Mouse (Mus musculus) left cerebral cortex, postnatal 36 days (tissue): ENCODE results near the gene Slc35b2. TPM values are rescaled to one million over a fixed set of nuclear protein-coding genes. Genes with fewer than 3 reads are reported as not detected.

Source experiments
- DNase-seq, 2 experiments: peaks; one replicate each; pipeline ENCODE4 v3.0.0; 2021 to 2022; ENCODE audit warnings: low spot score in 2 of 2, mixed read lengths in 1 of 2
- intact Hi-C: fragments of 180-260 bp; cut with DNase I; formaldehyde crosslinking; loops from one replicate; pipeline ENCODE4 v1.15.1; 2025
- total RNA-seq, 2 experiments: library from RNA; stranded (reverse); gene quantifications; 2 replicates each; pipeline ENCODE4 v1.2.3; 2021

Gene Slc35b2
- total RNA-seq, 2 experiments from 2014 or later: 24.7 to 33.0 TPM

DNA sequence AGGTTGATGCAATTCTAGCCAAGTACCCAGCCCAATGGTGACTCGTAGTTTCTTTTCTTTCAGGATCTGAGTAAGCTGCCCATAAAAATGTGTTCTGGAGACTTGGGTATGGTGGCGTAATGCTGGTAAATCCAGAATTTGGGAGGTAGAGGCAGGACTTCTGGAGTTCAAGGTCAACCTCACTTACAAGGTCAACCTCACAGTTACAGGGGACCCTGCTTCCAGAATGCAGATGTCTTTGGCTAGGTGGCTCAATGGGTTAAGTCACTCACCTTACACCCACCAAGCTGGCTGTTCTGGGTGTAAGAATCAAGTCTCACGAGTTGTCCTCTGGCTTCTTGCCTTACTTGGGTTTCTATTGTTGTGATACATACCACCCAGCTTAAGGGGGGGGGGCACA, 53.0 kb downstream of the Slc35b2 start:
- DNase-seq: no peak
- intact Hi-C loops: no loop called here

Other genes starting within 250 kb of the Slc35b2 start
- gene Cdc5l, start 130.1 kb upstream of the Slc35b2 start, total RNA-seq: 10 to 100 TPM; 55.2 to 56.0 TPM
- 1 to 10 TPM; 7.2 to 8.3 TPM for gene Spats1, start 88.5 kb upstream of the Slc35b2 start, total RNA-seq
- 10 to 100 TPM; 23.1 to 26.4 TPM for gene Aars2, start 57.0 kb upstream of the Slc35b2 start, total RNA-seq
- gene Tcte1, start 40.4 kb upstream of the Slc35b2 start, total RNA-seq: 1 to 10 TPM; 1.3 to 1.9 TPM
- gene Tmem151b, start 14.2 kb upstream of the Slc35b2 start, total RNA-seq: 100 to 1,000 TPM; 120 to 121 TPM
- gene Nfkbie, start 8.2 kb upstream of the Slc35b2 start, total RNA-seq: 1 to 10 TPM; 1.7 to 2.7 TPM
- gene Hsp90ab1, start 9.4 kb downstream of the Slc35b2 start, total RNA-seq: 1,000 to 10,000 TPM; 1,413 to 1,526 TPM
- gene Slc29a1, start 35.7 kb downstream of the Slc35b2 start, total RNA-seq: 10 to 100 TPM; 17.1 to 23.2 TPM
- gene Mymx, start 38.2 kb downstream of the Slc35b2 start, total RNA-seq: not detected
- under 1 TPM; 0.12 to 0.66 TPM for gene Capn11, start 95.5 kb downstream of the Slc35b2 start, total RNA-seq
- gene Mrpl14, start 122.4 kb downstream of the Slc35b2 start, total RNA-seq: 10 to 100 TPM; 38.3 to 47.5 TPM
- gene Tmem63b, start 123.0 kb downstream of the Slc35b2 start, total RNA-seq: 100 to 1,000 TPM; 177 to 186 TPM
- not detected for gene 1600014C23Rik, start 170.0 kb downstream of the Slc35b2 start, total RNA-seq